Mouse (Mus musculus) erythroid progenitor cell, adult 5-6 weeks (primary cell): ENCODE results near the gene Pex10. TPM values are rescaled to one million over a fixed set of nuclear protein-coding genes. Genes with fewer than 3 reads are reported as not detected.

Experiments used
- ATAC-seq: replicated peaks from 2 replicates; pipeline ENCODE4 v1.8.0; 2016; ENCODE audit warnings: moderate number of reproducible peaks, mild to moderate bottlenecking, moderate TSS enrichment, inconsistent platforms; ENCODE audit not compliant: poor library complexity, low FRiP score, severe bottlenecking
- total RNA-seq, 2 experiments: library from RNA; stranded (forward) in 1 of 2; stranded (reverse) in 1 of 2; fragments of 150-400 nt in 1 of 2; fragments of 186-747, 209-891 nt in 1 of 2; gene quantifications; 2 replicates each; pipeline versions ENCODE4 v1.2.3 to v1.2.4; 2015 to 2017; ENCODE audit warnings: low replicate concordance in 2 of 2

Pex10 gene
- total RNA-seq, 2 experiments from 2014 or later: 0.91 to 4.6 TPM

GRCm38 (mm10) chr4:155090147-155090546 lies 23.3 kb downstream of the Pex10 start:
- ATAC-seq: no peak

- ATAC-seq: no peak
These were observed 24.1 kb downstream of the Pex10 start for GRCm38 (mm10) chr4:155090688-155091449.

- no peak for ATAC-seq
These were observed 26.1 kb downstream of the Pex10 start for GRCm38 (mm10) chr4:155092718-155093430.

GRCm38 (mm10) chr4:155093431-155094149 lies 26.8 kb downstream of the Pex10 start:
- ATAC-seq: no peak

- peak; percentile 49; the same call in 1 of the 2 replicates for ATAC-seq
These were observed 27.7 kb downstream of the Pex10 start for GRCm38 (mm10) chr4:155094565-155094964.

GRCm38 (mm10) chr4:155095238-155095900 lies 28.6 kb downstream of the Pex10 start:
- ATAC-seq: peak; percentile 65

GRCm38 (mm10) chr4:155095967-155096366 lies 29.2 kb downstream of the Pex10 start:
- ATAC-seq: no peak

GRCm38 (mm10) chr4:155097452-155097851 lies 30.6 kb downstream of the Pex10 start:
- no peak for ATAC-seq

- ATAC-seq: no peak
These were observed 31.8 kb downstream of the Pex10 start for GRCm38 (mm10) chr4:155098572-155098971.

- ATAC-seq: no peak
These were observed 41.1 kb downstream of the Pex10 start for GRCm38 (mm10) chr4:155107886-155108285.

GRCm38 (mm10) chr4:155109471-155109870 lies 42.7 kb downstream of the Pex10 start:
- no peak for ATAC-seq

- no peak for ATAC-seq
These were observed 47.1 kb downstream of the Pex10 start for GRCm38 (mm10) chr4:155113766-155114410.

GRCm38 (mm10) chr4:155116607-155117006 lies 49.8 kb downstream of the Pex10 start:
- no peak for ATAC-seq

GRCm38 (mm10) chr4:155117396-155117978 lies 50.7 kb downstream of the Pex10 start:
- no peak for ATAC-seq

GRCm38 (mm10) chr4:155118278-155118677 lies 51.5 kb downstream of the Pex10 start:
- ATAC-seq: no peak

GRCm38 (mm10) chr4:155120038-155120437 lies 53.2 kb downstream of the Pex10 start:
- no peak for ATAC-seq

- no peak for ATAC-seq
These were observed 53.8 kb downstream of the Pex10 start for GRCm38 (mm10) chr4:155120583-155120982.

GRCm38 (mm10) chr4:155121222-155121621 lies 54.4 kb downstream of the Pex10 start:
- no peak for ATAC-seq
